Mouse (Mus musculus): ENCODE data around the gene Mfsd13b.

GRCm38 (mm10) chr7:121041989-121042388, 59.7 kb downstream of the Mfsd13b start:
- TF ChIP-seq POLR2A (IDR thresholded peaks at IDR 0.05; ENCODE audit: insufficient read depth, low read length) (no peak), CTCF (IDR thresholded peaks at IDR 0.05; ENCODE audit: low read depth, low read length) (no peak)
